Mouse (Mus musculus) lung, postnatal 25 days (tissue): ENCODE data around the gene Grhpr.
"Not testable (repeated sequence)": the region's sequence is repeated elsewhere in the genome, so short reads cannot be mapped to it uniquely, and the experiment has no call there.

Source experiments
- DNase-seq: peaks from one replicate; pipeline ENCODE4 v3.0.0; 2022; ENCODE audit warnings: low spot score

Grhpr gene

DNA sequence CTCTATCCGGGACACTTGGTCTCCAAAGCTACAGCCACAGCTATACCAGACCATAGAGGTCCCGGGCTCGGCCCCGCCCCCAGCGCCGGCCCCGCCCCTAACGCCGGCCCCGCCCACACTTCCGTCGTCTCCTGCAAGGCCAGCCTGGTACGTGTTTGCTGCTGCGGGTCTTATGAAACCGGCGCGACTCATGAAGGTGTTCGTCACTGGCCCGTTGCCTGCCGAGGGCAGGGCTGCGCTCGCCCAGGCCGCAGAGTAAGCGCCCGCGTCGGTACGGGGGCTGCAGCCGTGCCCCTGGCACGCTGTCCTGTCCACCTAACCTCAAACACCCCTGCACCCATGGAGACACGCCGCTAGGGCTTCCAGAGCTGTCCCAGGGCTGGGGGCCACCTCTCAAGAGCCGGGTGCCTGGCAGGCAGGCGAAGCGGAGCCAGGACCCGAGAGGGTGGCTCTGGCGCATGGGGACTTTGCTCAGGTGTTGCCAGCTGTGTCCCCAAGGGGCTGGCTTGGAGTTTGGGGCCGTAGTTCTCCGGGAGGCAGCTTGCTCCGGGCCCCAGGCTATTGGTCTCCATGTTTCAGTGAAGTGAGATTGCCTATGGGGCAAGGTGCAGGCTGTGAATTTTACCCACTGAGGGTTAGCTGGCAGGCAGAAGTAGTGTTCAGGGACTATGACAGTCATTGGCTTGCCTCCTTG lies at the start of gene Grhpr:
Gene Grhpr (plus strand): TSS at position 116 of the 694 bp plus-strand sequence.
- peak; percentile 81 for DNase-seq

DNA sequence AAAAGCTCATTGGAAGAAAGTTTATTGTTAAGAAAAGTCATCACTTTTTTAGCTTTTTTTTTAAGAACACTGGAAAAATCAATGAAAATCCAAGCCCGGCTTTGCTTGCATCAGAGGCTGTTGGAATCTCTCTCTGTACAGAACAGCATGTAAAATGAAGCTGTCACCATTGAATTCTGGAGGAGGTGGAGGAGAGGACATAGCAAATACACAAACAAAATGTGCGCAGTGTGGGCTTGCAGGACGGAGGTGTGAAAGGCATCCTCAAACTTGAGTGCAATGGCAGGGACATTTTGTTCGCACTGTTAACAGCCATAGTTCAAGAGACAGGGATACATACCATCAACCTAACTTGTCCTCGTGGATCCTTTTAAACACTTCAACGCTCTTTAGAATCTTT lies 49.5 kb upstream of the Grhpr start:
- no peak for DNase-seq

DNA sequence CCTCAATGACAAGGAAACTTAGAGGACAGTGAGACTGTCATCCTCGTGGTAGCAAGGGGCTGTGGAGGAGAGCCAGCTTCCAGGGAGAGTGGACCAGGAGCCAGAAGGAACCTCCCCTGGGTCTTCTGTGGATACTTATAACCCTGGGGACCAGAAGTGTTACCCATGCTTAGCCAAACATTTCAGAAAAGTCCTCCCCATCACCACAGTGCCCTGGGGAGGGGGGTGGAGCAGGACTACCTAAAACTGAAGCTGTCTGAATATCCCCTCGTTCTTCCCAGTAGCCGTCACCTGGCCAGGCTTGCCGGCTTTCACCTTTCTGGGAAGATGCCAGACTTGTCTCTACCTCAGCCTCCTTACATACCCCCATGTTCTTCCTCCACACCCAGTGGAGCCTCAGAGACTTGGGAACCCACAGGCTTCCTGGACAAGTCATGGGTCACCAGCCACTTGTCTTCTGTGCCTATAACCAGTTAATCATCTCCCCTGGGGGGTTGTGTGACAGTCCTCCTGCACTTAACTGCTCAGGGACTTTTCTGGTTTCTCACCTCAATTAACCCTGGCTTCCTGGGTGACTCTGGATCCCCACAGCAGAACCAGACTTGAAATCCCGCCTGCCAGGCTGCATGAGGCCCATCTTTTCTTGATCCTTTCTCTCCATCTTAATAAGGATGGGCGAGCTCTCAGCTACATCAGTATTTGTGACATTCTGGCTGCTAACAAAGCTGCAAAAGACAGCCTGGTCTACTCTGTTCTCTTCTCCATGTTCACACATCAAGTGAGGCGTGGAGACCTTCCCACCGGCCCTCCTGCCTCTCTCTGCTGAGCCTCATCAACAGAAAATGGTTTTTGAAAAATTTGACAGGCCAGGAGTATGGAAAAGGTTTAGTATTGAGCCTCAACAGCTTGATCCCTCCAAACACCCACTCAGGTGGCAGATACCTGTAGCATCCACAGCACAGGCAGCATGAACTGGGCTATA lies 42.5 kb upstream of the Grhpr start:
- no peak for DNase-seq

DNA sequence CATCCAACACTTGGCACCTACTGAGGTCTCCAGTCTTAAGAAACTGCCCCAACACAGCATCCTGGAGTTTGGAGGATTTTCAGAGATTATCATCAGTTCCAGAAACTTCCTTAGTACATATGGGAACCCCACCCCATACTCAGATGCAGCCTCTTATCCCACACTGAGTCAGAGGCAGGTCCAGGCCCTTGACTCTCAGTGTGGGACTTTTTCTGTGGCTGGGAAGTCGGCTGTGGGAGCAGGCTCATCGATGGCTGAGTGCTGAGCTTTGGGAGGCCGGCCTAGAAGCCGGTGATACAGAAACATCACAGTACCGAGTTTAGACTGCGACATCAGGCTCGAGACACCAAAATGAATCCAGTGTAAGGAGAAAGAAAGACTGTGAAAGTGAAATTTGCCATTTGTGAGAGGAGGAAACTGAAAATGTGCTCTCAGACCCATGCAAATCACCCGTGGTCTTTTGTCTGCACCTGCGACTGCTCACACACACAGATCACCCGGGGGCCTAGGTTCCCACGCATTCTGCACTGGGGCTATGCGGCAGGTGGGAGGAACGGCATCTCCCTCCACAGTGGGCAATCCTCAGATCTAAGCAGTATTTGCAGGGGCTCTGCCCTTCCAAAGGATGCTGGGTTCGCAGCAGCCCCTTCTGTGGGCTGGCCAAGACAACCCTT lies 41.5 kb upstream of the Grhpr start:
- DNase-seq, result no peak

DNA sequence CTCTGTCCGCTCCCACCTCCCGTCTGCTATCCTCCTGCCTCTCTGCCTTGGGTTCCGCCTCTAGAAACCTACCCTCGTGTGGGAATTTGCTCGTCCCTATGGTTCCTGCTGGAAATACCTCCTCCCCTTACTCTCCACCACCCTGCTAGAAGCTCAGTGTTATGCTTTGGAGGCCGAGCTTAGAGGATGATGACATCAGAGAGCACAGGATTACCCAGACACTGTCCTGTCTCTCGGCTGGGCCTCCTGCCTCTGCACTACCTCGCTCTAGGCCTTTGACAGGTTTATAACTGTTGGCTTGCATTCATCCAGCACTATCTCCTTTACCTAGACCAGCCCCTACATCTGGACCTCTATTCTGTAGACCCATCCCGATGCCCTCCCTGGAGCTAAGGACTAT lies 40.9 kb upstream of the Grhpr start:
- no peak for DNase-seq

- no peak for DNase-seq
Observed at GRCm38 (mm10) chr4:44942237-44942636, 39.0 kb upstream of the Grhpr start.

DNA sequence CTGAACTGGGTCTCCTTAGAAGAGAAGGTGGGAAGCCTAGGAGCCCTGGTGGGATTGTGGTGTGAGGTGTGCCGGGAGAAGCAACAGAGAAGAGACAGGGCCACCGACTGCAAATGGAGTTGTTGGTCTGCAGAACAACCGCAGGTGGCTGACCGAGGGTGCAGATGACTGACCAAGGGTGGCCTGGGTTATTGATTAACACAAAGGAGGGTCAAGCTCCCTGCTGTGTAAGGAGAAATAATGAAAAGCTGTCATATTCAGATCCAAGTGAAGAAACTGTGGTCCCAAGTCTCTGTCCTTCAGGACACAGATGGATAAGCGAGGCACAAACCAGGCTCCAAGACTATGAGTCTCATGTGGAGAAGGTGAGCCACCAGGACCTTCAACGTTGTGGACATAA lies 37.7 kb upstream of the Grhpr start:
- no peak for DNase-seq

- no peak for DNase-seq
Observed at GRCm38 (mm10) chr4:44944426-44945075, 36.6 kb upstream of the Grhpr start.

DNA sequence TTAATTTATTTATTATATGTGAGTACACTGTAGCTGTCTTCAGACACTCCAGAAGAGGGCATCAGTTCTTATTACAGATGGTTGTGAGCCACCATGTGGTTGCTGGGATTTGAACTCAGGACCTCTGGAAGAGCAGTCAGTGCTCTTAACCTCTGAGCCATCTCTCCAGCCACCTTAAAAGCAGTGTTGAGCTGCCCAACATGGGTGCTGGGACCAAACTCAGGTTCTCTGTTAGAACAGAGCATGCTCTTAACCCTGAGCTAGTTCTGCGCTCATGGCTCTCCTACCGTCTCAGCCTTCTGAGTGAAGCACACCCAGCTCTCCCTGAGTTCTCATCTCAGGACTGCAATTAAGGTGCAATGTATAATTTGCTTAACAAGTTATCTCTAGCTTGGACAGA lies 35.1 kb upstream of the Grhpr start:
- not testable (repeated sequence) for DNase-seq

DNA sequence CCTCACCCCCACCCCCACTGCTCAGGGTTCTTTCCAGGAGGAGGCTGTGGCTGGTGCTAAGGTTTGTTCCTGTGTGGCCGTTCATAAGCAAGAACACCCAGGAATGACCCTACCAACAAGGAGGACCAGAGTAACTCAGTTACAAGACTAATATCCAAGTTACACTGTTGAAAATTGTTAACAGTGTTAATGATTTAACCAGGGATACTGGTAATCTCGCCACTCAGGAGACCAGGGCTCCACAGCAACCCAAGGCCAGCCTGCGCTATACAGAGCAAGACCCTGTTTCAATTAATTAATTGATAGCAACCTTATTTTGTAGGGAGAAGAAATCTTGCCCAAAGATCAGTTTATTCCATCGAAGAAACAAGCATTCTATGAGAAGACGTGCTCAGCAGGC lies 33.7 kb upstream of the Grhpr start:
- no peak for DNase-seq

- no peak for DNase-seq
Observed at GRCm38 (mm10) chr4:44948314-44948713, 32.9 kb upstream of the Grhpr start.

DNA sequence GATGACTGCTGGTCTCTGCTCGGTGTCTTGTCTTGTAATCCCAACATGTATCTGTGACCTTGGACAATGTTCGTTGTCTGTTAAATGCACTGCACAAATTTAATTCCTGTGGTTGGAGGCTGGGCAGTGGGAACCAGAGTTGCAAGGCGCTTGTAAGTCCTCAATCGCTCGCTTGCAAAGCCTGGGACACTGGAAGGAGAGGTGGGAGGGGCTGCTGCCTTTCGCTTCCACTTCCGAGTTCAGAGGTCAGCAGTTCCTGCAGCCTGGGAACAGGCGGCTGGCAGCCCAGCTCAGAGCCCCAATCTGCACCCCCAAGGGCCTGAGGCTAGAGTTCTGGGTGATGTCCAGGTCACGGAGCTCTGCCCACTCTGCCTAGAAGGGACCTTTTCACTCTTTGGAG lies 28.2 kb upstream of the Grhpr start:
- DNase-seq, result no peak

DNA sequence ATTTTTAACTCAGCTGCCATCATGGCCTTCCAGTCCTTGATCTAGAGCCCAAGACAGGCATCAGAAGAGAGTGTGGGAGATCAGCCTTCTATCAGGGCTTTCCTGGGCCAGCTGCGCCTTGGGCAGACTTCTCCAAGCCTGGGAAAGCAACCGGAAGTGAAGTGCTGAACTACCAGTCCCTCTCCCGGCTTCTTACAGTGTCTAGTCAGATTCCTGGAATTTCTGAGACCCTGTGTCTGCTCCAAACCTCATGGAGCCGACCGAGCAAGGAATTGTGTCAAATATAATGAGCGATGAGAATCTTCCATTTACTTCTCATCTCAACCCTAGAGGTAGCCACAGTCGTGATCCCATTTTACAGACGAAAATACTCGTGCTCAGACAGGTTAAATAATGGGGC lies 22.4 kb upstream of the Grhpr start:
- DNase-seq, result no peak

- DNase-seq, result no peak
Observed at GRCm38 (mm10) chr4:44959220-44959619, 22.0 kb upstream of the Grhpr start.

DNA sequence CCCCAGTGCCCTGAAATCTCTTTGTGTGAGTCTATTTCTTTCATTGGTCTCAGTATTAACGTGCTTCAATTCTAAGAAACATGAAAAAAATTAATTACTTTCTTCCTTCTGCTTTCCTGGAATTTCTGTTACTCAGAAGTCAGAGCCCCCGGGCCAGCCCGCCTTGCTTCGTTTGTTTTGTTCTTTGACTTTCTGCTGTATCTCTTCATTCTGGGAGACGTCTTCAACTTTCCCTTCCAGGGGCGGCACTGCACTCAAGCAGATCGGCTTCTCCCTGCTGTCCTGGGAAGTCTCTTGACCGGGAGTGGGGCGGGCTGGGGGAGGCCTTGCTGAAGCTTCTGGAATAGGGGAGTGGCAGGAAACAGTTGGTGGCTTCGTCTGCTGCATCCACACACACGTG lies 18.0 kb upstream of the Grhpr start:
- no peak for DNase-seq

DNA sequence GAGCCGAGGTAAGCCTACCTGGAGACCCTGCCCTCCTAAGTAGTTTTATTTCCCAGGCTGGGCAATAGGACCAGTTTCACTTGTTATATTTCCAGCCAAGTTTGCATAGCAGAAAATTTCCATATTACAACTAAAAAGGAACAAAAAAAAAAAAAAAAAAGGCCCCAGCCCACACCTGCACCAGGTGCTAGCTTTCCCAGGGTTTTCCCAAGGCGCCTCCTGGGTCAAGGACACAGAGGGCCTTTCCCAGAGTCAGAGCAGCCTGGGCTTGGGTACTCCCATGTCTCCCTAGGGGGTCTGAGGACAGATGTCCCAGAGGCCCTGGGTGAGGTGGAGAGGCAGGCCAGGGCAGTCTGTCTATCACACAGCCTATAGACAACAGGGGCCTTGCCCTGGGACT lies 16.0 kb upstream of the Grhpr start:
- DNase-seq, result no peak

DNA sequence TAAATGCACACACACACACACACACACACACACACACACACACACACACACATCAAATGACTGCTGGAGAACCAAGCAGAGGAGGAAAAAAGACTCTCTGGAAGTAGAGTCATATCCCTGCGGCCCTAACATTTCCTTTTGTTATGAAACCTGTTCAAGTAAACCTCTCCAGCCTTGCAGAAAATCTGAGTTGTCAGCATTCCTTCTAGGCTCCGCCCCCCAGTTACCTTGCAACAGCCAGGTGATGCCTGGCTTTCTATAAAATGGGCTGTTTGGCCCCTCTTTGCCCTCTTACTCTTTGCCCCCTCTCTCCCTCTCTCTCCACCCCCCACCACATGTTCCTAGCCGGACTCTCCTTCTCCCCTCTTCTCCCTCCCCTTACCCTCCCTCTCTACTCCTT lies 15.5 kb upstream of the Grhpr start:
- DNase-seq, result no peak

GRCm38 (mm10) chr4:44967402-44967801 lies 13.8 kb upstream of the Grhpr start:
- DNase-seq, result no peak

- DNase-seq, result peak; percentile 28
Observed at GRCm38 (mm10) chr4:44970056-44970455, 11.1 kb upstream of the Grhpr start.

DNA sequence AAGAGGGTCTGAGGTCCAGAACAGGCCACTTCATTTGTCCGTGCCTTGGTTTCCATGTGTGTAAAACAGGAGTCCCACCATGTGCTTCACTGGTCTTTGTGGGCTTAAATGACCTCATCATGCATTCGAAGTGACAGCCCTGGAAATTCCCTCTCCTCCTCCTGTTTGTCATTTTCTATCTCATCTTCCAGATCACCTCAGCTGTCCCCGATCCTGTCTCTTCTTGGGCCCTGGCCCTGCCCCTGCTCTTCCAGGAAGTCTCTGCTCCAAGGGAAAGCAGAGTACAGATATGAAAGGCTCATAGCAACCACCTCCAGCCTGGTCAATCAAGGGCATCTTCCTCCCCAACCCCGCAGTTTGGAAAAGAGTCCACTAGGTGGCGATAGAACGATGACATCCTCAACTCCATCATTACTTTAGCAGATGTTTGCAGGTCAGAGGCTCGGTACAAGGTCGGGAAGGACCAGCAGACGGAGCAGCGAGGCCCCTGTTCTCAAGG lies 10.5 kb upstream of the Grhpr start:
- peak; percentile 39 for DNase-seq

DNA sequence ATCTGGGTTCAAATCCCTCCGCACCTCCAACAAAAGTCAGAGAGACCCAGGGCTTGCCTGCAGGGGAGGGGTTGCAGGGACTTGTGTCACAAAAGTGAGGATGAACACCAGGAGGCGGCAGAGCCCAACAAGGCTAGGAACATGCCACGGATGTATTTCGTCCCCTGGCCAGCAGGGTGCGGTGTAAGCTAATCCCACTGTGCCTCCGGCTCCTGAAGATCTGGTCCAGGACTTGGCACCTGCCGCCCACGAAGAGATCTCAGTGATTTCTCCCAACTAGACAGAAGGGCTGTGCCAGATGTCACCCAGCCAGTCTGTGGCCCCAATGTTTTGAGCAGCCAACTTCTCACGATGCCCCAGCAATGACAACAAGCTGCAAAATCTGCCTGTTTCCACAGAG lies 7.7 kb upstream of the Grhpr start:
- peak; percentile 91 for DNase-seq

DNA sequence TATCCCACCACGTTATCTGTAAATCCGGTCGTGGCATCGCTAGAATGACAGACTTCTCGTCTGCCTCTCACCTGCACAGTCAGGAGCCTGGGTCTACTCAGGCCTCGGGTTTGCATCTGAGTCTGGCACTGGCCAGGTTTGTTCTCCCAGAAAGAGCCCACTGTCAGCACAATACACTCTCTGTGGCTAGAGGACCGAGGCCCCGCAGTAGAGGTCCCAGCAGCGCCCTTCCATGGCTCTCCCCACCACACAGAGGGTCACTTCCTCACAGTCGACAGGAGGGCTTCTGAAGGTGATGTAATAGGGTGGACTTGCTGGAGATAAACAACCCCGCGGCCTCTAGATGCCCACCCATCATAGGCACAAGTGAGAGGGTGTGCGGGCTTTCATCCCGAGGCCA lies 7.3 kb upstream of the Grhpr start:
- no peak for DNase-seq
